Mouse (Mus musculus) spleen, postnatal 4 days (tissue): ENCODE measurements around the gene Fetub.

Source experiments
- DNase-seq, 2 experiments: peaks; one replicate each; pipeline ENCODE4 v3.0.0; 2022; ENCODE audit warnings: low spot score in 2 of 2

Fetub gene

GRCm38 (mm10) chr16:22963293-22963692 lies 45.2 kb downstream of the Fetub start:
- no peak for DNase-seq

- no peak for DNase-seq
Measured at GRCm38 (mm10) chr16:22967383-22968030, 49.4 kb downstream of the Fetub start.
